Mouse (Mus musculus) stomach, embryonic 15.5 days (tissue): Measurements from ENCODE around the gene Gas2l3. TPM values are rescaled to one million over a fixed set of nuclear protein-coding genes. Genes with fewer than 3 reads are reported as not detected.

Experiments
- ATAC-seq: fragments of 200-750 bp; cut with Nextera tagmentation; 2 replicates; pipeline ENCODE4 v1.8.0; 2017; ENCODE audit warnings: low read depth, moderate number of reproducible peaks, moderate TSS enrichment; ENCODE audit not compliant: insufficient read depth, low FRiP score
- H3K27ac ChIP-seq: fragments of 300-500 bp; sonication (generic); 2 replicates; pipeline ENCODE4 v1.5.1; 2015; ENCODE audit warnings: mild to moderate bottlenecking, inconsistent platforms
- H3K27me3 ChIP-seq: fragments of 300-500 bp; sonication (generic); replicated peaks from 2 replicates; pipeline ENCODE4 v1.6.1; 2015; ENCODE audit warnings: inconsistent platforms
- H3K36me3 ChIP-seq: fragments of 300-500 bp; sonication (generic); 2 replicates; pipeline ENCODE4 v1.6.1; 2015; ENCODE audit warnings: inconsistent platforms
- H3K4me1 ChIP-seq: fragments of 300-500 bp; sonication (generic); 2 replicates; pipeline ENCODE4 v1.6.1; 2015; ENCODE audit warnings: inconsistent platforms
- H3K4me2 ChIP-seq: fragments of 300-500 bp; sonication (generic); 2 replicates; pipeline ENCODE4 v1.6.1; 2015; ENCODE audit warnings: mild to moderate bottlenecking, inconsistent platforms
- H3K4me3 ChIP-seq: fragments of 300-500 bp; sonication (generic); replicated peaks from 2 replicates; pipeline ENCODE4 v1.5.1; 2015; ENCODE audit warnings: inconsistent platforms
- H3K9ac ChIP-seq: fragments of 300-500 bp; sonication (generic); 2 replicates; pipeline ENCODE4 v1.6.1; 2015; ENCODE audit warnings: inconsistent platforms
- H3K9me3 ChIP-seq: fragments of 300-500 bp; sonication (generic); 2 replicates; pipeline ENCODE4 v1.6.1; 2016; ENCODE audit warnings: inconsistent platforms
- WGBS: fragments of 180-500 bp; shearing (Covaris S2); methylation state at CpG from one replicate; pipeline ENCODE4 v1.1.7; 2015; 5-methylcytosine and 5-hydroxymethylcytosine counted together
- polyA plus RNA-seq: library from polyadenylated mRNA; unstranded; fragments of >200 nt; fragmentation: Nextera tagmentation; extraction: Ambion mirVana; gene quantifications from 2 replicates; pipeline ENCODE4 v1.2.1, GENCODE M21; 2015

Gas2l3 gene
- polyA plus RNA-seq, 1 experiment from 2014 or later, result 15.6 TPM

- no peaks in the 10 kb centered on the region for H3K27me3 ChIP-seq
- no peak for ATAC-seq
- no peaks in the 10 kb centered on the region for H3K36me3 ChIP-seq
- WGBS, result 14% methylated on average over 4 of the region's 4 CpGs
- no peaks in the 10 kb centered on the region for H3K9me3 ChIP-seq
- no peak overlapping the region for H3K27ac ChIP-seq
- H3K4me1 ChIP-seq, result peaks cover 4% of the 10 kb centered on the region; the same call in 1 of the 2 replicates
- H3K9ac ChIP-seq, result no peak overlapping the region
- peak overlapping the region; percentile 81 for H3K4me2 ChIP-seq
- H3K4me3 ChIP-seq, result peak overlapping the region; percentile 63
These were observed 1.1 kb downstream of the Gas2l3 start for GRCm38 (mm10) chr10:89442640-89443039.

- no peak overlapping the region for H3K4me3 ChIP-seq
- H3K9ac ChIP-seq, result no peak overlapping the region
- H3K27me3 ChIP-seq, result no peaks in the 10 kb centered on the region
- no peak for ATAC-seq
- no peak overlapping the region for H3K27ac ChIP-seq
- H3K9me3 ChIP-seq, result no peaks in the 10 kb centered on the region
- no peaks in the 10 kb centered on the region for H3K36me3 ChIP-seq
- WGBS, result 91% methylated on average over 3 of the region's 3 CpGs
- peaks cover 4% of the 10 kb centered on the region; the same call in 1 of the 2 replicates for H3K4me1 ChIP-seq
- H3K4me2 ChIP-seq, result no peak overlapping the region; the same call in 1 of the 2 replicates
These were observed 1.8 kb downstream of the Gas2l3 start for GRCm38 (mm10) chr10:89441961-89442360.

- Histone ChIP-seq H3K9me3 (no peaks in the 10 kb centered on the region), H3K4me2 (no peak overlapping the region), H3K27me3 (no peaks in the 10 kb centered on the region), H3K9ac (no peak overlapping the region), H3K4me1 (peaks cover 4% of the 10 kb centered on the region; the same call in 1 of the 2 replicates), H3K4me3 (no peak overlapping the region), H3K36me3 (no peaks in the 10 kb centered on the region), H3K27ac (no peak overlapping the region)
- 62% methylated on average over 7 of the region's 7 CpGs for WGBS
- no peak for ATAC-seq
These were observed 4.4 kb downstream of the Gas2l3 start for GRCm38 (mm10) chr10:89439380-89439779.

- H3K27me3 ChIP-seq, result no peaks in the 10 kb centered on the region
- H3K4me3 ChIP-seq, result no peak overlapping the region
- H3K9me3 ChIP-seq, result no peaks in the 10 kb centered on the region
- no peaks in the 10 kb centered on the region for H3K4me1 ChIP-seq
- no peak overlapping the region for H3K9ac ChIP-seq
- no peak overlapping the region for H3K27ac ChIP-seq
- H3K4me2 ChIP-seq, result no peak overlapping the region
- 0 out of 2 replicates have a peak, but pooled peaks cover 3% of the 10 kb centered on the region for H3K36me3 ChIP-seq
- no peak for ATAC-seq
- WGBS, result 84% methylated on average over 12 of the region's 12 CpGs
These were observed 5.8 kb downstream of the Gas2l3 start for GRCm38 (mm10) chr10:89437996-89438395.

- no peak overlapping the region for H3K27ac ChIP-seq
- no peak for ATAC-seq
These were observed 6.3 kb downstream of the Gas2l3 start for GRCm38 (mm10) chr10:89437472-89437871.

GRCm38 (mm10) chr10:89435920-89436319 is 7.8 kb downstream of the Gas2l3 start:
- H3K36me3 ChIP-seq, result 0 out of 2 replicates have a peak, but pooled peaks cover 3% of the 10 kb centered on the region
- no peak overlapping the region for H3K27ac ChIP-seq
- no peak overlapping the region for H3K9ac ChIP-seq
- H3K4me3 ChIP-seq, result no peak overlapping the region
- no peak for ATAC-seq
- no peak overlapping the region for H3K4me2 ChIP-seq
- no peaks in the 10 kb centered on the region for H3K4me1 ChIP-seq
- no peaks in the 10 kb centered on the region for H3K27me3 ChIP-seq
- H3K9me3 ChIP-seq, result no peaks in the 10 kb centered on the region
- 81% methylated on average over 9 of the region's 9 CpGs for WGBS

More at GRCm38 (mm10) chr10:89437472-89437871, 6.3 kb downstream of the Gas2l3 start:
- Histone ChIP-seq H3K4me2 (no peak overlapping the region), H3K4me3 (no peak overlapping the region), H3K36me3 (0 out of 2 replicates have a peak, but pooled peaks cover 3% of the 10 kb centered on the region), H3K9ac (no peak overlapping the region), H3K4me1 (no peaks in the 10 kb centered on the region), H3K27me3 (no peaks in the 10 kb centered on the region), H3K9me3 (no peaks in the 10 kb centered on the region)
- 83% methylated on average over 9 of the region's 9 CpGs for WGBS

- no peak for ATAC-seq
- no peak overlapping the region for H3K27ac ChIP-seq
- H3K36me3 ChIP-seq, result 0 out of 2 replicates have a peak, but pooled peaks cover 6% of the 10 kb centered on the region
- no peaks in the 10 kb centered on the region for H3K27me3 ChIP-seq
- no peaks in the 10 kb centered on the region for H3K9me3 ChIP-seq
- no peak overlapping the region for H3K9ac ChIP-seq
- H3K4me1 ChIP-seq, result no peaks in the 10 kb centered on the region
- WGBS, result 81% methylated on average over 12 of the region's 12 CpGs
- no peak overlapping the region for H3K4me2 ChIP-seq
- no peak overlapping the region for H3K4me3 ChIP-seq
These were observed 8.4 kb downstream of the Gas2l3 start for GRCm38 (mm10) chr10:89435413-89435812.

GRCm38 (mm10) chr10:89434509-89435210 is 9.1 kb downstream of the Gas2l3 start:
- Histone ChIP-seq H3K4me1 (no peaks in the 10 kb centered on the region), H3K27ac (no peak overlapping the region), H3K4me3 (no peak overlapping the region), H3K9ac (no peak overlapping the region), H3K9me3 (no peaks in the 10 kb centered on the region), H3K4me2 (no peak overlapping the region), H3K27me3 (no peaks in the 10 kb centered on the region), H3K36me3 (peaks cover 11% of the 10 kb centered on the region; the same call in 1 of the 2 replicates)
- 72% methylated on average over 17 of the region's 17 CpGs for WGBS
- ATAC-seq, result no peak

- Histone ChIP-seq H3K36me3 (peaks cover 13% of the 10 kb centered on the region; the same call in 1 of the 2 replicates), H3K9me3 (no peaks in the 10 kb centered on the region), H3K9ac (no peak overlapping the region), H3K27me3 (no peaks in the 10 kb centered on the region), H3K4me2 (no peak overlapping the region), H3K4me3 (no peak overlapping the region), H3K27ac (no peak overlapping the region), H3K4me1 (no peaks in the 10 kb centered on the region)
- 72% methylated on average over 13 of the region's 13 CpGs for WGBS
- no peak for ATAC-seq
These were observed 11.0 kb downstream of the Gas2l3 start for GRCm38 (mm10) chr10:89432743-89433142.

GRCm38 (mm10) chr10:89430751-89431150 is 13.0 kb downstream of the Gas2l3 start:
- Histone ChIP-seq H3K4me3 (no peak overlapping the region), H3K4me1 (no peaks in the 10 kb centered on the region), H3K9ac (no peak overlapping the region), H3K9me3 (no peaks in the 10 kb centered on the region), H3K27me3 (no peaks in the 10 kb centered on the region), H3K4me2 (no peak overlapping the region), H3K27ac (no peak overlapping the region), H3K36me3 (peaks cover 21% of the 10 kb centered on the region; the same call in 1 of the 2 replicates)
- ATAC-seq, result no peak
- 90% methylated on average over 7 of the region's 7 CpGs for WGBS

GRCm38 (mm10) chr10:89424800-89425393 is 18.9 kb downstream of the Gas2l3 start:
- Histone ChIP-seq H3K4me1 (no peaks in the 10 kb centered on the region), H3K4me2 (no peak overlapping the region), H3K36me3 (peaks cover 25% of the 10 kb centered on the region; the same call in 1 of the 2 replicates), H3K27me3 (no peaks in the 10 kb centered on the region), H3K9me3 (no peaks in the 10 kb centered on the region), H3K4me3 (no peak overlapping the region), H3K27ac (no peak overlapping the region), H3K9ac (no peak overlapping the region)
- ATAC-seq, result no peak
- 80% methylated on average over 11 of the region's 11 CpGs for WGBS

GRCm38 (mm10) chr10:89424217-89424616 is 19.6 kb downstream of the Gas2l3 start:
- Histone ChIP-seq H3K9ac (no peak overlapping the region), H3K36me3 (0 out of 2 replicates have a peak, but pooled peaks cover 21% of the 10 kb centered on the region)
- 85% methylated on average over 9 of the region's 9 CpGs for WGBS

More at GRCm38 (mm10) chr10:89424217-89424616, 19.6 kb downstream of the Gas2l3 start:
- no peak overlapping the region for H3K4me3 ChIP-seq
- no peaks in the 10 kb centered on the region for H3K4me1 ChIP-seq
- H3K4me2 ChIP-seq, result no peak overlapping the region
- H3K9me3 ChIP-seq, result no peaks in the 10 kb centered on the region
- H3K27ac ChIP-seq, result no peak overlapping the region
- no peak for ATAC-seq
- no peaks in the 10 kb centered on the region for H3K27me3 ChIP-seq
